Mouse (Mus musculus) CH12.LX (cell line): Measurements from ENCODE around the gene Hnrnpa1.

Experiments used
- CTCF ChIP-seq, 2 experiments: IDR thresholded peaks in 1 of 2; conservative IDR thresholded peaks in 1 of 2; 2 replicates each; pipeline ENCODE4 v1.5.1; 2011 to 2012; ENCODE audit warnings: low read depth in 2 of 2, low read length in 2 of 2, improper control_type of control experiment in 1 of 2, inconsistent platforms in 1 of 2, mild to moderate bottlenecking in 1 of 2, moderate library complexity in 1 of 2
- MAFK ChIP-seq: IDR thresholded peaks from 2 replicates; pipeline ENCODE4 v1.6.1; 2011; ENCODE audit warnings: low read length, improper control_type of control experiment; ENCODE audit not compliant: insufficient replicate concordance
- MEF2A ChIP-seq: IDR thresholded peaks from 2 replicates; pipeline ENCODE4 v1.6.1; 2014; ENCODE audit warnings: low read depth, mild to moderate bottlenecking, inconsistent platforms, low read length, improper control_type of control experiment, borderline replicate concordance
- POLR2A ChIP-seq: IDR thresholded peaks from 2 replicates; pipeline ENCODE4 v1.6.1; 2011; ENCODE audit warnings: low read depth, mild to moderate bottlenecking, improper control_type of control experiment, low read length
- SMC3 ChIP-seq: IDR thresholded peaks from 2 replicates; pipeline ENCODE4 v1.6.1; 2011; ENCODE audit warnings: low read depth, low read length, improper control_type of control experiment
- USF1 ChIP-seq: IDR thresholded peaks from 2 replicates; pipeline ENCODE4 v1.6.1; 2014; ENCODE audit warnings: low read depth, mild to moderate bottlenecking, inconsistent platforms, low read length, improper control_type of control experiment
- USF2 ChIP-seq: conservative IDR thresholded peaks from 2 replicates; pipeline ENCODE4 v1.6.1; 2011; ENCODE audit warnings: low read depth, low read length, improper control_type of control experiment
- ZC3H11A ChIP-seq: IDR thresholded peaks from 2 replicates; pipeline ENCODE4 v1.6.1; 2012; ENCODE audit warnings: low read depth, mild to moderate bottlenecking, inconsistent platforms, low read length, improper control_type of control experiment

DNA sequence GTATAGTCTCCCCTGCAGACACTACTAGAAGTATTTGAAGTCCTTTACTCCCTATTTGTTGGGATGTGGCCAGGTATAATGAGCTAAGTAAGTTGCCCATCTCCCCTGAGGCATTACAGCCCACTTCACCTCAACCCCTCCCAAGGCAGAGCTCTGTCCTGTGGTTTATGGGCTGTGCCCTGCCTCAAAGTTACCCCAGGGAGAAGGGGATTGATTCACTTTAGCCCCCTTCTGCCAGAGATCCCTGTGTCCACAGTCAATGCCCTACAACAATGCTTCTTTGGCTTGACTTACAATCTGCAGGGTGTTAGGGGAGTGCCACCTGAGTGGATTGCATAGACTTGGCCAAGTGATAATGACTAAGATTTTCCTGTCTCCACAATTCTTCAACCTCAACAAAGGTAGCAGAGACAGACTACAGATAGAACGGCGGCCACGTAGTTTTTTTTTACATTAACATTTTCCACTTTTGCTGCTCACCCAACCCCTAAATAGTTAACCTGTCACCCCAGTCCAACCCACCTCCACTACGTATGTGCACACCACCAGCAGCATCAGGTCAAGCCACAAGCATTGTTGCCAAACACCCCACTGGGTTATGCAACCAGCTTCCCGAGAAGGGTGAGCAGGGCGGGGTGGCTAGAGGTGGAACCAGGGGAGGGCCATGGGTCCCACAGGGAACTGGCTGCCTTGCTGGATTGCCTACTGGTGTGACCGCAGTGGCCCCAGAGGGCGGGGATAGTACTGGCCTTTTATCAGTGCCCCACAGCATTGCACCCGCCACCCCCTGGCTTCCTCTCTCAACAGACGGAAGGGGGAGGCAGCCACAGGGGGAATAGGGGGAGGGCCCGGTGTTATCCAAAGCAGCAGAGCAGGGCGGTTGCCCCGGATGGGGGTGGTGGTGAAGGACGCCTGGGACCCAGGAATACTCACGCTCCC lies 17.8 kb downstream of the Hnrnpa1 start, which contains the start of gene Nfe2:
- TF ChIP-seq POLR2A (0 out of 2 replicates have a peak, but pooled peaks have one; percentile 21), CTCF (conservative IDR thresholded peaks at IDR 0.05 in 1 of 2, IDR thresholded peaks at IDR 0.05 in 1 of 2; ENCODE audit: low read depth in 2 of 2, low read length in 2 of 2) (no peak), SMC3 (no peak), USF2 (no peak), MAFK (no peak), USF1 (no peak), MEF2A (no peak), ZC3H11A (no peak)
